In the genomic region with DNA sequence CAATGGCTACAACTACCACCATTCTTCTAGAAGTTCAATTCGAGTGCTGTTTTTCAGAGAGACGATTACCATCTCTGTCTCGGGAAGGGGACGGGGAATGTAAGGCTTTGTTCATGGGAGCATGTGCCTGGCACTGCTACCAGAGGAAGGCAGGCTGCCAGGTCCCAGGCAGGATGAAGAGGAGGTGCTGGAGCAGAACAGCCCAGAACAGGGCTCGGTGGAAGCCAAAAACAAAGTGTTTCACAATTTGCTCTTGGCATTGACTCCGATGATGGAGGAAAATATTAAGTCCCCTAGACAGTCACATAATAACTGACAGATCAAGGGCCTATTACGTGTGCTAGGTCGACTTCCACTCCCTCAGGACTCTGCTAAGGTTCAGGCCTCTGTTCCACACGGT, we compare ENCODE assay signal across 9 mouse cellular contexts. TPM values are rescaled to one million over a fixed set of nuclear protein-coding genes. Genes with fewer than 3 reads are reported as not detected.
DNase-seq lines count a peak whose midpoint lies in the region; ATAC-seq lines count a peak whose summit lies in the region.
"Had no signal": no experiment of that assay in that cellular context is flagged by ENCODE, and none has a peak within 500 bp of the region (broad histone marks: within the 10 kb centered on the region; RNA-seq: fewer than 3 reads in every experiment).

No protein-coding gene starts in this region.

- H3K9ac ChIP-seq in embryonic facial prominence, embryonic 14.5 days (ENCODE audit: low read depth, low read length) = no peak overlapping the region
- H3K9ac ChIP-seq in intestine, embryonic 15.5 days = no peak overlapping the region
- H3K9ac ChIP-seq: neural tube, embryonic 12.5 days had no signal

- no peak overlapping the region for H3K27ac ChIP-seq in embryonic facial prominence, embryonic 14.5 days (replicated peaks; ENCODE audit: low read depth, low read length)
- no peak overlapping the region for H3K27ac ChIP-seq in embryonic facial prominence, embryonic 10.5 days (replicated peaks)
- H3K27ac ChIP-seq in intestine, embryonic 15.5 days = no peak overlapping the region
- H3K27ac ChIP-seq: neural tube, embryonic 12.5 days had no signal

- no peaks in the 10 kb centered on the region for H3K9me3 ChIP-seq in embryonic facial prominence, embryonic 14.5 days (ENCODE audit: control insufficient read depth, low read length)
- no peaks in the 10 kb centered on the region for H3K9me3 ChIP-seq in embryonic facial prominence, embryonic 10.5 days
- no peaks in the 10 kb centered on the region for H3K9me3 ChIP-seq in intestine, embryonic 15.5 days
- H3K9me3 ChIP-seq: neural tube, embryonic 12.5 days had no signal

- 64% methylated on average over 9 of the region's 9 CpGs for WGBS in embryonic facial prominence, embryonic 14.5 days
- 90% methylated on average over 9 of the region's 9 CpGs for WGBS in embryonic facial prominence, embryonic 10.5 days
- 87% methylated on average over 9 of the region's 9 CpGs for WGBS in intestine, embryonic 15.5 days

- H3K27me3 ChIP-seq in embryonic facial prominence, embryonic 14.5 days (replicated peaks; ENCODE audit: control insufficient read depth, insufficient read depth, low read length) = no peaks in the 10 kb centered on the region
- H3K27me3 ChIP-seq in embryonic facial prominence, embryonic 10.5 days (replicated peaks; ENCODE audit: low read depth, poor library complexity, severe bottlenecking) = no peaks in the 10 kb centered on the region
- no peaks in the 10 kb centered on the region for H3K27me3 ChIP-seq in intestine, embryonic 15.5 days (replicated peaks)
- H3K27me3 ChIP-seq: neural tube, embryonic 12.5 days had no signal

- DNase-seq in embryonic facial prominence, embryonic 14.5 days (ENCODE audit: low spot score) = peak; percentile 13
- DNase-seq in embryonic facial prominence, embryonic 10.5 days (ENCODE audit: low spot score) = no peak
- DNase-seq in thymus, postnatal 14 days = peak; percentile 20
- DNase-seq in thymus, postnatal 10 days (ENCODE audit: low spot score in 2 of 2) = no peak
- DNase-seq in heart, postnatal 4 days = peak; percentile 52
- DNase-seq in lung, postnatal 14 days = peak; percentile 83
- DNase-seq in spleen, postnatal 36 days (ENCODE audit: low spot score in 2 of 2) = no peak

- H3K36me3 ChIP-seq in embryonic facial prominence, embryonic 14.5 days (ENCODE audit: control insufficient read depth, insufficient read depth, low read length) = 0 out of 2 replicates have a peak, but pooled peaks cover 10% of the 10 kb centered on the region
- H3K36me3 ChIP-seq in embryonic facial prominence, embryonic 10.5 days (replicated peaks) = peaks cover 43% of the 10 kb centered on the region
- H3K36me3 ChIP-seq in intestine, embryonic 15.5 days = no peaks in the 10 kb centered on the region

- no peaks in the 10 kb centered on the region for H3K4me1 ChIP-seq in embryonic facial prominence, embryonic 14.5 days (ENCODE audit: control insufficient read depth, insufficient read depth, low read length)
- H3K4me1 ChIP-seq in embryonic facial prominence, embryonic 10.5 days = no peaks in the 10 kb centered on the region
- H3K4me1 ChIP-seq in intestine, embryonic 15.5 days (replicated peaks) = no peaks in the 10 kb centered on the region
- H3K4me1 ChIP-seq: neural tube, embryonic 12.5 days had no signal

- no peak overlapping the region for H3K4me3 ChIP-seq in embryonic facial prominence, embryonic 14.5 days (ENCODE audit: low read depth, low read length)
- no peak overlapping the region for H3K4me3 ChIP-seq in embryonic facial prominence, embryonic 10.5 days
- H3K4me3 ChIP-seq in intestine, embryonic 15.5 days (replicated peaks) = no peak overlapping the region
- H3K4me3 ChIP-seq: neural tube, embryonic 12.5 days had no signal

- ATAC-seq in embryonic facial prominence, embryonic 14.5 days (ENCODE audit: low read depth) = no peak
- ATAC-seq in intestine, embryonic 15.5 days = no peak

- no peak overlapping the region for H3K4me2 ChIP-seq in embryonic facial prominence, embryonic 14.5 days (ENCODE audit: low read depth, low read length)
- H3K4me2 ChIP-seq in intestine, embryonic 15.5 days (replicated peaks) = no peak overlapping the region
- H3K4me2 ChIP-seq: neural tube, embryonic 12.5 days had no signal

RNA-seq across cellular contexts. Expression of gene Il20rb, which starts 24.9 kb away (rescaled TPM):
- polyA plus RNA-seq in embryonic facial prominence, embryonic 14.5 days (2014; fragmentation: Nextera tagmentation; extraction: Ambion mirVana) = 3.0 and 3.7 TPM in 2 replicates
- 1.1 and 1.8 TPM in 2 replicates for polyA plus RNA-seq in embryonic facial prominence, embryonic 10.5 days (2016; fragmentation: Nextera tagmentation; extraction: Ambion mirVana)
- 1 to 10 TPM; 4.3 TPM for total RNA-seq in heart, postnatal 4 days (2021)
- polyA plus RNA-seq in intestine, embryonic 15.5 days (2015; fragmentation: Nextera tagmentation; extraction: Ambion mirVana) = 1.3 and 1.4 TPM in 2 replicates

Comparison
In these comparisons a context has a peak if more than half of its experiments do, and no peak if none do; other contexts are left out.
1. DNase-seq: peak in embryonic facial prominence, embryonic 14.5 days (single experiment), thymus, postnatal 14 days (single experiment), heart, postnatal 4 days (single experiment) and lung, postnatal 14 days (single experiment); none in embryonic facial prominence, embryonic 10.5 days (single experiment), thymus, postnatal 10 days (0 of 2) and spleen, postnatal 36 days (0 of 2).